Mouse (Mus musculus) CH12.LX (cell line): ENCODE data around the gene Sh3bp5. TPM values are rescaled to one million over a fixed set of nuclear protein-coding genes. Genes with fewer than 3 reads are reported as not detected.

Experiments used
- DNase-seq: peaks from one replicate; pipeline ENCODE4 v3.0.0-alpha.2; 2013; ENCODE audit errors: extremely low read depth
- H3K27ac ChIP-seq: 2 replicates; pipeline ENCODE4 v1.5.1; 2012; ENCODE audit warnings: low read depth, mild to moderate bottlenecking, control low read depth, moderate library complexity; ENCODE audit not compliant: insufficient read depth
- H3K27me3 ChIP-seq: replicated peaks from 2 replicates; pipeline ENCODE3; 2012; ENCODE audit warnings: inconsistent platforms
- H3K36me3 ChIP-seq, 2 experiments: replicated peaks in 1 of 2; 2 replicates each; pipeline versions ENCODE3 to v1.6.1; 2012; ENCODE audit warnings: inconsistent platforms in 1 of 2, low read length in 1 of 2, mild to moderate bottlenecking in 1 of 2, mixed read lengths in 1 of 2, moderate library complexity in 1 of 2; ENCODE audit not compliant: control insufficient read depth in 1 of 2, insufficient read depth in 1 of 2
- H3K4me1 ChIP-seq, 2 experiments: 2 replicates each; pipeline ENCODE4 v1.6.1; 2012; ENCODE audit warnings: inconsistent platforms in 1 of 2, moderate library complexity in 1 of 2; ENCODE audit not compliant: insufficient read depth in 2 of 2, control insufficient read depth in 1 of 2
- H3K4me2 ChIP-seq: 2 replicates; pipeline ENCODE4 v1.6.1; 2012; ENCODE audit warnings: low read depth, mild to moderate bottlenecking, control low read depth; ENCODE audit not compliant: poor library complexity, insufficient read depth, severe bottlenecking
- H3K4me3 ChIP-seq, 3 experiments: fragments of 150-350 bp in 1 of 3; sonication (generic) in 1 of 3; replicated peaks in 1 of 3; 2 replicates each; pipeline versions ENCODE3 to v1.5.1; 2011 to 2012; ENCODE audit warnings: low read depth in 2 of 3, low read length in 2 of 3, mild to moderate bottlenecking in 2 of 3, moderate library complexity in 2 of 3, control low read depth in 1 of 3, improper control_type of control experiment in 1 of 3, inconsistent platforms in 1 of 3, mixed read lengths in 1 of 3; ENCODE audit not compliant: poor library complexity in 1 of 3
- H3K79me2 ChIP-seq: replicated peaks from 2 replicates; pipeline ENCODE4 v1.6.1; 2012; ENCODE audit warnings: mild to moderate bottlenecking, moderate library complexity; ENCODE audit not compliant: control insufficient read depth, poor library complexity, insufficient read depth, severe bottlenecking; ENCODE audit errors: extremely low read depth
- H3K9ac ChIP-seq: 2 replicates; pipeline ENCODE4 v1.6.1; 2012; ENCODE audit warnings: low read depth, mild to moderate bottlenecking, control low read depth, moderate library complexity; ENCODE audit not compliant: insufficient read depth
- H3K9me3 ChIP-seq: replicated peaks from 2 replicates; pipeline ENCODE3; 2012; ENCODE audit warnings: low read length, inconsistent platforms, mixed read lengths
- BHLHE40 ChIP-seq: IDR thresholded peaks from 2 replicates; pipeline ENCODE4 v1.6.1; 2011; ENCODE audit warnings: mild to moderate bottlenecking, low read depth, low read length, improper control_type of control experiment
- CHD1 ChIP-seq: IDR thresholded peaks from 2 replicates; pipeline ENCODE4 v1.6.1; 2012; ENCODE audit warnings: low read depth, low read length, improper control_type of control experiment, inconsistent platforms
- CHD2 ChIP-seq: IDR thresholded peaks from 2 replicates; pipeline ENCODE4 v1.6.1; 2011; ENCODE audit warnings: low read length, improper control_type of control experiment
- E2F4 ChIP-seq: IDR thresholded peaks from 2 replicates; pipeline ENCODE4 v1.6.1; 2011; ENCODE audit warnings: low read depth, low read length, improper control_type of control experiment; ENCODE audit not compliant: insufficient replicate concordance
- ELF1 ChIP-seq: IDR thresholded peaks from 2 replicates; pipeline ENCODE4 v1.6.1; 2014; ENCODE audit warnings: low read depth, mild to moderate bottlenecking, inconsistent platforms, low read length, improper control_type of control experiment
- EP300 ChIP-seq: IDR thresholded peaks from 2 replicates; pipeline ENCODE4 v1.6.1; 2011; ENCODE audit warnings: low read length, improper control_type of control experiment
- ETS1 ChIP-seq: conservative IDR thresholded peaks from 2 replicates; pipeline ENCODE4 v1.6.1; 2012; ENCODE audit warnings: low read depth, mild to moderate bottlenecking, inconsistent platforms, low read length, improper control_type of control experiment, moderate library complexity
- GABPA ChIP-seq: IDR thresholded peaks from 2 replicates; pipeline ENCODE4 v1.6.1; 2012; ENCODE audit warnings: low read depth, low read length, improper control_type of control experiment, inconsistent platforms; ENCODE audit not compliant: insufficient replicate concordance
- JUN ChIP-seq: IDR thresholded peaks from 2 replicates; pipeline ENCODE4 v1.6.1; 2011; ENCODE audit warnings: low read depth, mild to moderate bottlenecking, low read length, improper control_type of control experiment, moderate library complexity; ENCODE audit not compliant: insufficient read depth
- KAT2A ChIP-seq: IDR thresholded peaks from 2 replicates; pipeline ENCODE4 v1.6.1; 2012; ENCODE audit warnings: low read length, improper control_type of control experiment, inconsistent platforms; ENCODE audit not compliant: insufficient replicate concordance
- MEF2A ChIP-seq: IDR thresholded peaks from 2 replicates; pipeline ENCODE4 v1.6.1; 2014; ENCODE audit warnings: low read depth, mild to moderate bottlenecking, inconsistent platforms, low read length, improper control_type of control experiment, borderline replicate concordance
- MYC ChIP-seq: IDR thresholded peaks from 2 replicates; pipeline ENCODE4 v1.6.1; 2011; ENCODE audit warnings: low read depth, mild to moderate bottlenecking, improper control_type of control experiment, low read length
- NELFE ChIP-seq: IDR thresholded peaks from 2 replicates; pipeline ENCODE4 v1.6.1; 2011; ENCODE audit warnings: low read depth, low read length, improper control_type of control experiment
- NRF1 ChIP-seq: IDR thresholded peaks from 2 replicates; pipeline ENCODE4 v1.6.1; 2014; ENCODE audit warnings: low read depth, mild to moderate bottlenecking, inconsistent platforms, low read length, improper control_type of control experiment, moderate library complexity
- POLR2AphosphoS2 ChIP-seq: IDR thresholded peaks from 2 replicates; pipeline ENCODE4 v1.6.1; 2011; ENCODE audit warnings: low read depth, low read length, improper control_type of control experiment
- TCF12 ChIP-seq: IDR thresholded peaks from 2 replicates; pipeline ENCODE4 v1.6.1; 2014; ENCODE audit warnings: low read depth, mild to moderate bottlenecking, inconsistent platforms, low read length, improper control_type of control experiment
- USF2 ChIP-seq: conservative IDR thresholded peaks from 2 replicates; pipeline ENCODE4 v1.6.1; 2011; ENCODE audit warnings: low read depth, low read length, improper control_type of control experiment
- ZC3H11A ChIP-seq: IDR thresholded peaks from 2 replicates; pipeline ENCODE4 v1.6.1; 2012; ENCODE audit warnings: low read depth, mild to moderate bottlenecking, inconsistent platforms, low read length, improper control_type of control experiment
- ZMIZ1 ChIP-seq: IDR thresholded peaks from 2 replicates; pipeline ENCODE4 v1.6.1; 2012; ENCODE audit warnings: low read depth, mild to moderate bottlenecking, inconsistent platforms, low read length, improper control_type of control experiment
- ZNF384 ChIP-seq: IDR thresholded peaks from 2 replicates; pipeline ENCODE4 v1.6.1; 2012; ENCODE audit warnings: low read depth, low read length, improper control_type of control experiment, inconsistent platforms
- dilution Hi-C: fragments of 300-500 bp; cut with MboI; formaldehyde crosslinking; loops from 2 replicates; pipeline ENCODE4 v1.14.3; 2020; ENCODE audit warnings: low sequenced_read_pairs; ENCODE audit not compliant: extremely low pct_unique_long_range_greater_than_20kb, extremely low pct_ligation_motif_present
- in situ Hi-C: fragments of 300-500 bp; cut with MboI; formaldehyde crosslinking; loops from 3 replicates; pipeline ENCODE4 v1.14.3; 2019; ENCODE audit warnings: low sequenced_read_pairs, low pct_ligation_motif_present, low pct_unique_long_range_greater_than_20kb, mixed read lengths
- polyA plus RNA-seq: library from polyadenylated mRNA; unstranded; fragments of >175 nt; gene quantifications from 2 replicates; pipeline ENCODE4 v1.2.1, GENCODE M21; 2012; ENCODE audit warnings: low read depth; ENCODE audit not compliant: insufficient read length
- total RNA-seq, 2 experiments: library from RNA; depleted of rRNA; stranded (reverse); fragments of 300-350 nt in 1 of 2; fragments of >200 nt in 1 of 2; gene quantifications; 2 replicates each; pipeline ENCODE4 v1.2.3; 2012 to 2014

Sh3bp5 gene
- total and polyA plus RNA-seq, 3 experiments, result 57.4 to 158 (median 64.6) TPM

- H3K4me2 ChIP-seq, result no peak overlapping the region
- H3K4me1 ChIP-seq, result peaks cover 8 to 50% of the 10 kb centered on the region in 2 experiments
- no peak overlapping the region for H3K9ac ChIP-seq
- H3K4me3 ChIP-seq, result no peak overlapping the region
- DNase-seq, result peak; percentile 60
- dilution Hi-C loops (no loop called here), in situ Hi-C loops (no loop called here)
- H3K36me3 ChIP-seq, result no peaks in the 10 kb centered on the region
- no peaks in the 10 kb centered on the region for H3K9me3 ChIP-seq
- H3K27me3 ChIP-seq, result no peaks in the 10 kb centered on the region
- TF ChIP-seq GABPA (no peak), NRF1 (no peak), E2F4 (no peak), TCF12 (0 out of 2 replicates have a peak, but pooled peaks have one; percentile 48), KAT2A (no peak), ZMIZ1 (no peak), ELF1 (no peak), CHD1 (no peak), BHLHE40 (no peak), EP300 (peak; percentile 53; the same call in 1 of the 2 replicates), CHD2 (no peak), MYC (no peak), MEF2A (no peak), ETS1 (peak; percentile 43; the same call in 1 of the 2 replicates), ZNF384 (peak; percentile 88), JUN (no peak), POLR2AphosphoS2 (no peak), USF2 (no peak), NELFE (no peak), ZC3H11A (no peak)
- H3K79me2 ChIP-seq, result no peaks in the 10 kb centered on the region
- H3K27ac ChIP-seq, result no peak overlapping the region
Observed at GRCm38 (mm10) chr14:31313192-31313591, 122.7 kb downstream of the Sh3bp5 start.

Other genes starting within 250 kb of the Sh3bp5 start
- 0.25 and 0.29 TPM in 2 replicates for gene Tnnc1, start 227.8 kb downstream of the Sh3bp5 start, total RNA-seq (2012; rRNA removed)
- gene Tnnc1, start 227.8 kb downstream of the Sh3bp5 start, total RNA-seq (2014; rRNA removed), result 0.63 and 0.86 TPM in 2 replicates
- gene Tnnc1, start 227.8 kb downstream of the Sh3bp5 start, polyA plus RNA-seq, result 0.66 and 1.0 TPM in 2 replicates
- gene Nisch, start 219.1 kb downstream of the Sh3bp5 start, total RNA-seq (2012; rRNA removed), result 76.1 and 85.2 TPM in 2 replicates
- 43.1 and 46.3 TPM in 2 replicates for gene Nisch, start 219.1 kb downstream of the Sh3bp5 start, total RNA-seq (2014; rRNA removed)
- 149 and 180 TPM in 2 replicates for gene Nisch, start 219.1 kb downstream of the Sh3bp5 start, polyA plus RNA-seq
- 1.0 and 1.1 TPM in 2 replicates for gene Sema3g, start 218.2 kb downstream of the Sh3bp5 start, total RNA-seq (2012; rRNA removed)
- gene Sema3g, start 218.2 kb downstream of the Sh3bp5 start, total RNA-seq (2014; rRNA removed), result 0.36 and 0.47 TPM in 2 replicates
- gene Sema3g, start 218.2 kb downstream of the Sh3bp5 start, polyA plus RNA-seq, result 0.93 and 0.94 TPM in 2 replicates
- gene Phf7, start 184.8 kb downstream of the Sh3bp5 start, total RNA-seq (2012; rRNA removed), result 11.1 and 13.9 TPM in 2 replicates
- gene Phf7, start 184.8 kb downstream of the Sh3bp5 start, total RNA-seq (2014; rRNA removed), result 13.5 and 14.3 TPM in 2 replicates
- 10.0 and 12.5 TPM in 2 replicates for gene Phf7, start 184.8 kb downstream of the Sh3bp5 start, polyA plus RNA-seq
- gene Bap1, start 184.6 kb downstream of the Sh3bp5 start, total RNA-seq (2012; rRNA removed), result 56.6 and 58.0 TPM in 2 replicates
- 61.8 and 62.0 TPM in 2 replicates for gene Bap1, start 184.6 kb downstream of the Sh3bp5 start, total RNA-seq (2014; rRNA removed)
- gene Bap1, start 184.6 kb downstream of the Sh3bp5 start, polyA plus RNA-seq, result 87.7 and 100 TPM in 2 replicates
- gene Dnah1, start 112.2 kb downstream of the Sh3bp5 start, total RNA-seq (2012; rRNA removed), result 0.04 and 0.08 TPM in 2 replicates
- gene Dnah1, start 112.2 kb downstream of the Sh3bp5 start, total RNA-seq (2014; rRNA removed), result 0.04 TPM in 2 replicates
- gene Dnah1, start 112.2 kb downstream of the Sh3bp5 start, polyA plus RNA-seq, result 0.06 and 0.08 TPM in 2 replicates
- 27.9 and 31.4 TPM in 2 replicates for gene Capn7, start 99.4 kb downstream of the Sh3bp5 start, total RNA-seq (2012; rRNA removed)
- 45.0 and 53.7 TPM in 2 replicates for gene Capn7, start 99.4 kb downstream of the Sh3bp5 start, total RNA-seq (2014; rRNA removed)
- gene Capn7, start 99.4 kb downstream of the Sh3bp5 start, polyA plus RNA-seq, result 33.3 and 34.8 TPM in 2 replicates
- gene Eaf1, start 58.3 kb upstream of the Sh3bp5 start, total RNA-seq (2012; rRNA removed), result 25.2 and 29.1 TPM in 2 replicates
- gene Eaf1, start 58.3 kb upstream of the Sh3bp5 start, total RNA-seq (2014; rRNA removed), result 27.5 and 29.4 TPM in 2 replicates
- 38.7 and 39.9 TPM in 2 replicates for gene Eaf1, start 58.3 kb upstream of the Sh3bp5 start, polyA plus RNA-seq
- 36.2 and 38.2 TPM in 2 replicates for gene Mettl6, start 59.0 kb upstream of the Sh3bp5 start, total RNA-seq (2012; rRNA removed)
- gene Mettl6, start 59.0 kb upstream of the Sh3bp5 start, total RNA-seq (2014; rRNA removed), result 122 and 142 TPM in 2 replicates
- gene Mettl6, start 59.0 kb upstream of the Sh3bp5 start, polyA plus RNA-seq, result 63.2 and 69.8 TPM in 2 replicates
- gene Colq, start 155.3 kb upstream of the Sh3bp5 start, total RNA-seq (2012; rRNA removed), result 2.5 and 4.2 TPM in 2 replicates
- gene Colq, start 155.3 kb upstream of the Sh3bp5 start, total RNA-seq (2014; rRNA removed), result 1.5 and 1.7 TPM in 2 replicates
- gene Colq, start 155.3 kb upstream of the Sh3bp5 start, polyA plus RNA-seq, result 4.6 and 5.1 TPM in 2 replicates
- not detected in 2 replicates for gene Gm49387, start 204.8 kb upstream of the Sh3bp5 start, total RNA-seq (2012; rRNA removed)
- not detected in 2 replicates for gene Gm49387, start 204.8 kb upstream of the Sh3bp5 start, total RNA-seq (2014; rRNA removed)
- 0.71 TPM in 1 of 2 replicates, not detected in the other for gene Gm49387, start 204.8 kb upstream of the Sh3bp5 start, polyA plus RNA-seq
- 14.1 and 16.2 TPM in 2 replicates for gene Btd, start 204.9 kb upstream of the Sh3bp5 start, total RNA-seq (2012; rRNA removed)
- gene Btd, start 204.9 kb upstream of the Sh3bp5 start, total RNA-seq (2014; rRNA removed), result 22.5 and 23.0 TPM in 2 replicates
- gene Btd, start 204.9 kb upstream of the Sh3bp5 start, polyA plus RNA-seq, result 18.2 and 25.4 TPM in 2 replicates
- gene Hacl1, start 205.2 kb upstream of the Sh3bp5 start, total RNA-seq (2012; rRNA removed), result 14.3 and 20.2 TPM in 2 replicates
- gene Hacl1, start 205.2 kb upstream of the Sh3bp5 start, total RNA-seq (2014; rRNA removed), result 22.6 and 23.7 TPM in 2 replicates
- 13.6 and 13.7 TPM in 2 replicates for gene Hacl1, start 205.2 kb upstream of the Sh3bp5 start, polyA plus RNA-seq